Mouse (Mus musculus) brain, embryonic 14.5 days (tissue): ENCODE measurements around the gene Barhl2. TPM values are rescaled to one million over a fixed set of nuclear protein-coding genes. Genes with fewer than 3 reads are reported as not detected.
A peak's percentile ranks its signal among the peaks of the same experiment; 100 is the strongest.

ENCODE experiments used
- DNase-seq: peaks from one replicate; pipeline ENCODE4 v3.0.0-alpha.2; 2011; ENCODE audit warnings: low read depth
- CTCF ChIP-seq: fragments of 200-500 bp; IDR thresholded peaks from 2 replicates; pipeline ENCODE4 v1.5.1; 2012; ENCODE audit warnings: inconsistent platforms, mild to moderate bottlenecking, moderate library complexity, borderline replicate concordance; ENCODE audit not compliant: insufficient read depth, insufficient read length; ENCODE audit errors: extremely low read depth
- POLR2A ChIP-seq: fragments of 200-500 bp; IDR thresholded peaks from 2 replicates; pipeline ENCODE4 v1.6.1; 2012; ENCODE audit warnings: mild to moderate bottlenecking, inconsistent platforms, borderline replicate concordance; ENCODE audit not compliant: poor library complexity, insufficient read depth, insufficient read length, severe bottlenecking; ENCODE audit errors: extremely low read depth
- polyA plus RNA-seq: library from polyadenylated mRNA; depleted of rRNA; stranded (reverse); fragments of >200 nt; gene quantifications from 2 replicates; pipeline ENCODE4 v1.2.3, GENCODE M21; 2012; rRNA removed

Barhl2 gene
- polyA plus RNA-seq, 1 experiment = 26.0 TPM

DNA sequence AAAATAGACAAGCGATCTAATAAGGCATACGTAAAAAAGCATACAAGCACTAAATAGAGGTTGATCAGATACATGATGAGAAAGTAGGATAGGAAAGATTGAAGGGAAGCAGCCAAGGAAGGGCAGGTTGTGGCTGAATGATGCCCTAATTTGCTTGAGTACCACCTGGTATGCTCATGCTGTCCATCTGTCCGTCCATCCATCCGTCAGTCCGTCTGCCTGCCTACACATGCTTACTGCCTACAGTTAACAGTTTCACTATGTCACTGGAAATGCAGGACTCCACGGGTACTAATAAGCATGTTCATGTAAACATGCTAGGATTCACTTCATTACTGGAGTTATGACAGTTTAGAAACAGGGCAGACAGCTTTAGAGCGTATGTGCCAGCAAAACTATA, 19.1 kb downstream of the Barhl2 start:
- TF ChIP-seq POLR2A (no peak), CTCF (no peak)
- DNase-seq = no peak

GRCm38 (mm10) chr5:106426069-106426468, 31.9 kb downstream of the Barhl2 start:
- TF ChIP-seq CTCF (no peak), POLR2A (no peak)
- no peak for DNase-seq

DNA sequence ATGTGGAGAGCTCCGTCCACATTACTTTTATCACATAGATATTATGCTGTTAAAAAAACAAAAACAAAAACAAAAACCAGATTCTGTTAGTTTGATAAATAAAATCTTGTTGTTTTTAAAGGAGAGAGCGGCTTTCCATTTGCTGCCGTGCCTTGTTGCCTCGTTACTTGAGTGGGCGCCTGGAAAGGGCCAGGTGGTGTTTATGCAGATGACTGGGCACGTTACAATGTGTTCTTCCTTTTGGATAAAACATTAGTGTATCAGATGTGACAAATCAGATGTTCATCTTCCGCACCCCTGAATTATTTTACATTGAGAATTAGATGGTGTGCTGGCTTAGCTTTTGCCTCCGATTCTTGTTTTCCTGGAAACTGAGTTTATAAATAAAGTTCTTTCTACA, 37.1 kb downstream of the Barhl2 start:
- peak; percentile 84 for DNase-seq
- TF ChIP-seq POLR2A = no peak
- TF ChIP-seq CTCF = no peak

- no peak for TF ChIP-seq CTCF
- TF ChIP-seq POLR2A = no peak
- peak; percentile 57 for DNase-seq
These were observed 37.6 kb downstream of the Barhl2 start for GRCm38 (mm10) chr5:106420370-106420769.

GRCm38 (mm10) chr5:106417210-106417609, 40.8 kb downstream of the Barhl2 start:
- TF ChIP-seq POLR2A (no peak), CTCF (peak; percentile 42; the same call in 1 of the 2 replicates)
- peak; percentile 38 for DNase-seq

DNA sequence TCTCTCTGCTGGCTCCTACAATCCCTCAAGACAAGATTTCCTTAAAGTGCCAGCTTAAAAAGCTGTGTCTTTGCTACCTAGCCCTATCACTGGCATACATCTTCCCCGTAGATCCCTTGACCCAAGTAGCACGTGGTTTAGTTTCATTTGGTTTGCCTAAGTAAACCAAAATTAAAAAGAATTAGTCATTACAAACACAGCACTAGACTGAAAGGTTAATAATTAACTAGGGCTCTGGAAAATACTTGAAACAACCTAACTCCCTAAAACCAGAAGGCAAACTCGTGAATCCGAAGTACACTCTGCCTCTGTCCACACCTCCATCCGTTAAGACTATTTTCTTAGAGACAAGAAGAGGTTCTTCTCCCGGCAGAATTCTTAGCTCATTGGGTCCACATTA, 41.4 kb downstream of the Barhl2 start:
- TF ChIP-seq CTCF = no peak
- no peak for TF ChIP-seq POLR2A
- DNase-seq = no peak

- peak; percentile 39 for DNase-seq
- TF ChIP-seq CTCF (no peak), POLR2A (no peak)
These were observed 42.2 kb downstream of the Barhl2 start for GRCm38 (mm10) chr5:106415734-106416133.

DNA sequence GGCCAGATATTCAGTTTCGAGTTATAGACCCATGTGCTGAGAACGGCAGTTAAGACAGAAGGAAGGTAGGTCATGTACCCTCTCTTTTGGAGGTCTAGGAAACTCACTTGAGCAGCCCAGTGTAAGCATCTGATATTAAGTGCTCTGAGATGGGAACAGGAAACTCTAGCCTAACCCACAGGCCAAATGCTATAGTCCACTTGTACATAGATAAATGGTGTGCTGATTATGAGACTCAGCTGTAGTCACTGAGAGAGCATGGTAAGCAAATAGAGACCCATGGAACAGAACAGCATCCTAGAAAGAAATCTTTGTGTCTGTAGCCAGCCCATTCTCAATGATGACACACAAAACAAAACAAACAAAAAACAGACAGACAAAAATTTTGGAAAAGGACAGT, 55.2 kb downstream of the Barhl2 start:
- no peak for DNase-seq
- TF ChIP-seq CTCF (no peak), POLR2A (no peak)

Other genes starting within 250 kb of the Barhl2 start
- not detected in 2 replicates for gene Gm17304, start 150.9 kb upstream of the Barhl2 start, polyA plus RNA-seq
- gene Zfp644, start 239.1 kb upstream of the Barhl2 start, polyA plus RNA-seq = 49.9 and 50.5 TPM in 2 replicates